Mouse (Mus musculus) embryo, embryonic 11.5 days (tissue): ENCODE data around the gene Iqschfp.

Experiments used
- DNase-seq: peaks from one replicate; pipeline ENCODE4 v3.0.0-alpha.2; 2012; ENCODE audit warnings: low read depth, low spot score

Iqschfp gene

DNA sequence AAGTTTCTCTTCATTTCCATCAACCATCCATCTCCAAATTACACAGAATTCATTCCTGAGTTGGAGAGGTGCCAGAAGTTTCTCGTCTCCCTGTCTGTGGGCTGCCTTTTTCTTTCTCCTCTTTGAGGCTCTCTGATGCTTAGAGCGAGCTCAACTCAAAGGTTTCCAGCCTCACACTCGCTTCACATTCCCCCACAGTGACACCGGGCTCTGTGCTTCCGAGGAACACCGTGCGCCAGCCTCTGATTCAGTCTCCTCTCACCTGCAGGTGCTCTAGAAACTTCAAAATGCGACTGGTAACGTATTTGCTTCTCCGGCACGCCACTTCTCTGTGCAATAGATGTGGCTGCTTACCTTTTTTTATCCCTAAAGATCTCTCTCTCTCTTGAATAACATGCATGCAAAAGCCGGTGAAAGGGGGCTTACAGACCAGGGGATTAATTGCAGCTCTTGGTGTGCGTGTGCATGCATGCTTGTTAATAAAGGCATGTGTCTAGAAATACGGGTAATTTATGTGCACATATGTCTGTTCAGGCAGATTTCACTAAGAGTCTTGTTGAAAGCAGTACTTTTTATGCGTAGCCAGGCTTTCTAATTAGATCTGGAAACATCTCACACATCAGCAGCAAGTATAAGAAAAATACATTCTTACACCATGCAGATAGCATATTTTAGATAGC, at the start of gene Iqschfp, which contains the start of gene Iqcj:
TSS of gene Iqschfp (plus strand) at position 207 of the 680 bp plus-strand sequence.
TSS of gene Iqcj (plus strand) at position 195 of the 680 bp plus-strand sequence.
- DNase-seq, result no peak

DNA sequence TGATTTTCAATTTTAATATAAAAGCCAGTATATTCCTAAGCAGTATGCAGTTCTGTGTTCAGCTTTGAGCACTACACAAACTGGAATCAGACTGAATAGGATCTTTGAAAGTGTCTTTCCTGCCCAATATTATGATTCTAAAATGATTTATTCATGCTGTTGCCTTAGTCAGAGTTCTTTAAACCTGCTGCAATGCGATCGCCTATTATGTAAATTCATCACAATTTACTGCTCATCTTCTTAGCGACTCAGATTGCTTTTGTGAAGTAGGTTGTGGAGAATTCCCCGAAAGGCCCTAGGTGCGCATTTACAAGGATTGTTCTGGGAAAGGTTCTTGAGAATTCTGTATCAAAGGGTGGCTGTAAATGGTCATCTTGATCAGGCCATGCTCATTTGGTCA, 39.6 kb upstream of the Iqschfp start:
- no peak for DNase-seq

DNA sequence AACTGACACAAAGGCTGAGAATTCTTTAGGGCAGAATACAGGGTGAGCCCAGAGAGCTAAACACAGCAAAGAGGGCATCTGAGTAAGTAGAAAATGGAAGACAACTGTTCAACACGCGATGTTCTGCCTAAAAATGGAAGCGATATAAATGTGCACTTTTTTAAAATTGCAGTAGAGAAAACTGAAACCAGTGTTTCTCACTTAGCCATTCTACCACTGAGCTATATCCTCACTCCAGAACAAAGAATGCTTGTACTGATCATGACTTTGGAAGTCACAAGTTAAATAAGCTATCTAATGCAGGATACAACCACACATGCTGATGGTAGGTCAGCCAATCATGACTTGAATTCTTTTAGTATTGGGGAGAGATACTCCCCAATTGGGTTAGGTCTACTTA, 30.5 kb upstream of the Iqschfp start:
- DNase-seq, result no peak

DNA sequence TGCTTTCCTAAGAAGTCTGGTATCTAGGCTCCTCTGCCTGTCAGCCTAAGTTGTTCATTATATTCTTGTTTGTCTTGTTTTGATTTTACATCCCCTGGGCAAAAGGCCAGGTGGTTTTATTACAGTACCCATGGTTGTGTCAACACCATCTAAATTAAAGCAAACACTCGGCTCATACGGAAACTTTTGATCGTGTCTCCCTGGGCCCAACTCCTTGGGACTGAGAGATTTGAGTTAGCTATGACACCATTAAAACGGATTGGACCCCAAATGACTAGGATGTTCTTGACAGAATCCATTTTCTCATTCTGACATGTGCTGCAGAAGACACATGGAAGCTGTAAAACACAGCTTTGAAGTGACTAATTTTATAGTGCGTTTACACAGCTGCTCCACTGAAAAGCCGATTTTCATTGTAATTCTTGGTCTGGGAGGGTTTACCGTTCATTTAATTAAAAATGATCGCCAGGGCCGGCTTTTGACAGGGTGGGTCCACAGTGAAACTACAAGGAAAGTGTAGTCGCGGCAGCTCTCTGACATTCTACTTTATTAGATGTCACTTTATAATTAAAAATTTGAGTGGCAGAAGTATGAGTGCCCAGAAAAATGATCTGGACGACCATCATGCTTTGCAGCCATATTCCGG, 24.5 kb upstream of the Iqschfp start:
- DNase-seq, result peak; percentile 17

DNA sequence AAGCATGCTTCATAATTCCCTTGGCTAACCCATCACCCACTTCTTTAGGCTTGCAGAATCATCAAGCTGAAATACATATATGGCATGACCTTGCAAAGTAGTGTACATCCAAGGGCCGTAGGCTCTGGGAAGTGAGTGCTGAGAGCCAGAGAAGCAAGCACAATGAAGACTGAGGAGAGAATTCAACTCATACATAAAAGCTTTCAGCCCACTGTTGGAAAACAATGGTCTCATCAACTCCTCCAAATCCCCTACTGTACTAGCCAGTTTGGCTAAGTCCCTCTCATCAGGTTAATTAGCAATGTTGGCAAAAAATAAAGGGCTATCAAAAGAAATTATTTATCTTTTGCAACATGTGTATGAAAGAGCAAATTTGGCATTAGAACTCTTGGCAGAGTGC, 22.6 kb upstream of the Iqschfp start:
- no peak for DNase-seq

DNA sequence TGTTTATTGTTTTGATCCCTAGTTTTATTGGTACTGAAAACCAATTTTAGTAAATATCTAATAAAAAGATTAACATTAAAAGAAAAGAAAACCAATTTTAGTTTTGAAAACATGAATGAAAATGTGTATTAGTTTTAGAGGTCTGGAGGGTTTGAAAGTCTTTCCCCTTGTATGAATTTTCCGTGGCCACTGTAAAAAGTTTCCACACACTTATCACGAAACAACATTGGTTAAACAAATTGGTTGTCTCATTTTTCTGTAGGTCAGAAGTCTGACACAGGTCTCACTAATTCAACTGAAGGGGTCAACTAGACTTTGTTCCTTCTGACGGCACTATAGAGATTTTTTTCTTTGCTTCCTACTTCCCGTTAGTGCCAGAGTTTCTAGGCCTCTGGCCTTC, 14.8 kb upstream of the Iqschfp start:
- no peak for DNase-seq

DNA sequence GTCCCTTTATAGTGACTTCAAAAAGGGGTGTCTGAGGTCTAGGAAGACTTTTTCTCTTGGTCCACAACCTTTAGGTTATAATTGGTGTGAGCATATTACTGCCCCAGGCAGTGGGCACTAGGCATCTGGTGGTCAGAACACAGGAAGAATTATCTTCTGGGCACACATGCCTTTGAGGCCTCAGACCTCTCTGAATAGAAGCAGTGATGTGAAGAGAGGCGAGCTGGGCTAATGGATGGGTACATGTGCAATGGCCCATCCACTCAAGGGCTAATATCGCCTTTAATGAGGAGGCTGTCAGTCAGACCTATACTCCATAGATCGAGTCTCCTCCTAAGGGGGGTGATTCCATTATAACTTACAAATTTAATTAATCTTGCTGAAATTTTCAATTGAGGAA, 7.7 kb upstream of the Iqschfp start:
- DNase-seq, result no peak

DNA sequence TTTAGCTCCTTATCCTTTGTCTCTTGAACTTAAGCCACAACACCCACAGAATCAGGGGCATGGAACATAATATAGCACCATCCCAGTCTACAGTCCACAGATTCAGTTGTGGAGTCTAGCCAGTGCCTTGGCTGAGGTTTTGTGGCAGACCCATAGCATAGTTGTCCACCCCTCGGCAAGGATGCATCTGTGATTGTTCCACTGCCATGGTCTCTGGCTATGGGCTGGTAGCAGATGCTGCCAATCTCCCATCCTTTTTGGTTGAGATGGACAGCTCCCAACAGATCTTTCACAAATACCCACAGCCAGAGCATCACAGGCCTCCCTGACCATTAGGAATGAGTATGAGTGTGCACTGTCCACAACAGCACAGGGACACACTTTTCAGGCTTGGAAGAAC, 5.9 kb upstream of the Iqschfp start:
- no peak for DNase-seq

DNA sequence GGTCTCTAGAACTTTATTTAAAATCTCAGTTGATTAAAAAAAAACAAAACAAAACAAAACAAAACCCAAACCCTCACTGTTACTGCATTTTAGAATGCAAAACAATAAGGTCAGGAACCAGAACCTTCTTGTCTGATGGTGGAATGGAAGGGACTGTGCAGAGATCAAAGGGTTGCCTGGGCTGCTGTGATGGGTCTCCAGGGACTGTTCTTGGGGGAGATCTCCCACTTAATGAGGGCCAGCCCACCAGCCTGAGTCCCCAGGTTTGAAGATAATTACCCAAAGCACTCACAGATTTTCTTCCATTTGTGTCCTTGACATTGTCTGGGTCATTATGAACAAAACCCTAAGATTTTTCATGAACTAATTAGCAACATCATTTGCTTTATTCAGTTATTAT, 4.8 kb upstream of the Iqschfp start:
- no peak for DNase-seq

DNA sequence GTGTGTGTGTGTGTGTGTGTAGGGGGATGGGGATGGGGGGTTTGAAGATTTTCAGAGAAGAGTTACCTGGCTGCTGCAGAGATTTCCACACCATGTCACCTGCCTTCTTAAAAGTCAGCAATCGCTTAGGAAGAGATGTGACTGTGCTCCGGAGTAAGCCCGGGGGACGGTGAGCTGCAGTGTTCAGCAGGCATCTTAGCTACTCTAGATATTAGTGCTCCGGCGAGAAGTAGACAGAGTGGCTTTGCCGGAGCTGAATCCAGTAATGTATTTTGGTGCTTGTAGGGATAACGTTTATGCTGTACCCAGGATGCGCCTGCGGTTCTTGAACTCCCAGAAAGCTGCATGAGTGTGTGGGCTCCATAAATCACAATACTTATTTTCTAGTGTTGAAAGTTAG, 736 bp downstream of the Iqschfp start:
- no peak for DNase-seq

DNA sequence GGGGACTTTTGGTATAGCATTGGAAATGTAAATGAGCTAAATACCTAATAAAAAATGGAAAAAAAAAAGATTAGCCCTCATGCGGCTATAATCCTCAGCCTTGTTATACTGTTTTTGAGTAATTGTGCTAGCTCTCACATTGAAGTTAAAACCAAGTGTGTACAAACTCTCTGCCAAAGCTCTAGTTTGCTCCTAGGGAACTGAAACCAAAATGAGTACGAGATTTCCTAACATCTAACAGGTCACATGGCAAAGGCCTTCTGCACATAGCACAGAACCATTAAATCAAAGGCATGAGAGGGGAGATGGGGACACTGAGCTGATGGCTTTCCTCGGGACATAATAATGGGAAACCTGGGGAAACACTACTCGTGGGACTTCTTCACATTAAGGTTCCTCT, 10.5 kb downstream of the Iqschfp start:
- DNase-seq, result no peak

DNA sequence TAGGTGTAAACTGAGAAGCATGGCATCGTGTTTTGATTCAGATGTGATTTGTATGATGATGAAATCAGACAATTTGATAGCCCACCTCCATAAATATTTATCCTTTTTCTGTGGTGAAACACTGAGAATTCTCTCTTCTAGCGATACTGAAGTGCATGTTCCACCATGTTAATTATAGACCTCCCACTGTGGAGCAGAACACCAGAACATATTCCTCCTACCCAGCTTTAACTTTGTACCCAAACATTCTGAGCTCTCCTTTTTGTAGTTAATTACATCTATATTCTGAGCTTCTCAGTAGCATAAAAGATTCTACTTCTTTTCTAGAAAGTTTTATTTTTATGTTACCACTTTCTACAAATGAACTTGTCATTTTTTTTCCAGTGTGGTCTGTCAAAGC, 16.6 kb downstream of the Iqschfp start:
- DNase-seq, result no peak

DNA sequence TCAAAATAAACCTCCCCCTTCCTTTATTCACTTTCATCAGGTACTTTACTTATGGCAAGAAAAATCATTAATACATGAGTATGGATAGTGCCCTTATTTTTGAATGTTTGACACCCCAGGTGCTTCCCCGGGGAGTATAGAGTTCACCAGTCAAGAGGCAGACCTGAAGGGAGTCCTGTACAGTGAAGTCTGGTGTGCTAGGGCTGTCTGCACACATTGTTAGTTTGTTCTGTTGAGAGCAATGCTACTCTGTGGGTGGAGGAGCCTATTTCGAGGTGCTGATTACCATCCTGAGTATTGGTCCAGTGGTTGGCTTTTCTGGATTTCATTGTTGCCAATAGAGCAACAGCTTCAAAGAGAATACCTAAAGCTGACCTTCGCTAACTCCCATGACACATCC, 26.1 kb downstream of the Iqschfp start:
- no peak for DNase-seq

DNA sequence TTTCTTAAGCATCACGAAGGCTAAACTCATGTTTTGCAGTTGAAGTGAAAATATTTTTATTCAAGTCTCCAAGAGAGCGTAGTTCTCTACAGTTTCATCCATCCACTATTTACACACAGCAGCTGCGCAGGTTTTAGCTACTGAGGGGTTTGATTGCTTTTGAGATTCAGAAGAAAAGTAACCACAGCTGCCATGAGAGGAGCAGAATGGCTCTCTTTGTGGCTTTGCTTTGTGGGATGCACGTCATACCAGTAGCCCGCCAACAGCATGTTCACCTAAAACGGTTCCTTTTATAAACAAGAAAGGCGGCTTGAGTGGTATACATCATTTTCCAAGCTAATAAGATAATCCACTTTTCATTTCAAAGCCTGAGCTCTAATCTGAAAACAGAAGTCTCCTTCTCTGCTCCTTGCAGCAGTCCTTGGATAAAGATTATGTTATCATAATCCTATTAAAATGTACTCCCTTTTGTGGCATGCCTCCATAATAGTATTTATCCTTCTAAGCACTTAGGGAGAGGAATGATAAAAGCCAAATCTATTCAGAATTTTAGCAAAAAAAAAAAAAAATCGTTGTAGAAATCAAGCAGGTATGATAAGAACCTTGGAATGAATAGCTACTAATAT, 26.7 kb downstream of the Iqschfp start:
- DNase-seq, result no peak

DNA sequence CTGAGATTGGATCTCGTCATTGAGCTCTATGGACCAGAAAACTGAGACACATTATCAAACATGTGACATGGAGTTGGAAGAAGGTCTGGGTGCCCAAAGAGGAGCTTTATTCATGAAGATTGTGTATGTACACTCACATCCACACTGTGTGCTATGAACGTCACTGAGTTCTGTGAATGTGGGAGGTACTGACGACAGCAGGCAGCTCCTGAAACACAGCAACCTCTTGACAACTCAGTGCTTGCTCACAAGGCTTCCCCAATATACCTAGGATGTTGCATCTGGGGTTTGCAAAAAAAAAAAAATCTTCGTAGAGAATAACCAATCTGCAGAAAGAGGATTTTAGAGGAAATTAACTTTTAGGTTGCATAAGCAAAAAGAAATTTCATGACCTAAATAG, 31.1 kb downstream of the Iqschfp start:
- DNase-seq, result no peak

DNA sequence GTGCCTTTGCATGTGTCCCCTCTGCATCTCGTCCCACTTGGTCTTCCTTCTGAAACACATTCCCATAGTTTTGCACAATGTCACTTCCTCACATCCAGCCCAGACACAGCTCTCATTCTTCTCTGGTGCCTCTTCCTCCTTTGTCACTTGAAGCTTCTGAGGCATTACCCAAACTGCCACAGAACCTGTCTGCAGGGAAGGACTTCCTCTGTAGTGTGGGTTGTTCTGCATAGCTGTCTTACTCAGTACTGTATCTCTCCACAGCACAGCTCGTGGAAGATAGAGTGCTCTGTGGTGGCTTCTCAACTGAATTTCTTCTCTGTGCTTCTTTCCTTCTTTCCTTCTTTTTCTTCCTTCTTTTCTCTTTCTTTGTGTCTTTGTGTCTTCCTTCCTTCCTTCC, 33.4 kb downstream of the Iqschfp start:
- no peak for DNase-seq

DNA sequence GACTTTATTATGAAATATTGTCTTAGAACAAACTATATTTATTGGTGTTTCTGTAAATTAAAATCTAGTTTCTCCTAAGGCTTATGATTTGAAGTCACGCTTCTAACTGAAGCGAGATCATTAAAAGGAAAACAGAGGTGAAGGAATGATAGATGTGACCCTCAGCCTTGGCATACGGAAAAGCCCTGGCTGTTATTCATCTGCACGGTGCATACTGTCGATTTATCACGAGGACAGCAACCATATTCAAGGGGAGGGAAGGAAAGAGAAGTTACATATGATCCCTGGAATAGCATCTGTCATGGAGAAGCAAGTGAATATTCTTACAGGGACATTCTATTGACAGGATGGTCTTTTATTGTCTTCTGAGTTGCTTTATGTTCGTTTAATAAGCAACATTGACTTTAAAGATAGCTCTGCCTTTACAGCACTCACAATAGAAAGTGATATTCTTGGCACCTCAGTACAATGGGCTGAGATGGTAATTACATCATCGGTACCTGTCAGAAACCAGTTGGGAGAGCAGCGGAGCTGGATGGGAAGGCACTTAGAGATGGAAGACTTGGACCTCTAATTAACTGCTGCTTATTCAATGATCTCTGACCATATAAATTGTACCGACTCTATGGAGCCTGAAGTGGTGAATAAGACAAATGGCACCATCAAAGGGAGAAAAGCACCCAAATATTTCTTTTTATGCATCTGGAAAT, 38.5 kb downstream of the Iqschfp start:
- DNase-seq, result no peak

DNA sequence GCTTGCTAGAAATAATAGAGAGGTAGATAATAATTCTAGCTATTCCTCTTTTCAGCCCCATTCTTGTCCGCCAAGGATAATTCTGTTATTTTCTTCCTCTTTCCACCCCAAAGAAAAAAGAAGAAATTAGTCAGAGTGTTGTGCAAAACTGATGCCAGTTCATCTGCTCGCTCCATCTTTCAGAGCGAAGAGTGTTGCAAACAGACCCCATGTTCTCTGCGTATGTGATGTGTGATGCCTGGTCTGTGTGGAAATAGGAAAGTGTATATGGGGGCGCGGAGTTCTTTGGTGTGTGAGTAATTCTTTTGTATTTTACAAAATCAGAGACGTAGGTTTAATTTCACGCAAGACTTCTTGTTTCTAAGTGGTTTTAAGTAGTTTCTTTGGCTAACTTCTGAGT, 39.1 kb downstream of the Iqschfp start:
- no peak for DNase-seq

DNA sequence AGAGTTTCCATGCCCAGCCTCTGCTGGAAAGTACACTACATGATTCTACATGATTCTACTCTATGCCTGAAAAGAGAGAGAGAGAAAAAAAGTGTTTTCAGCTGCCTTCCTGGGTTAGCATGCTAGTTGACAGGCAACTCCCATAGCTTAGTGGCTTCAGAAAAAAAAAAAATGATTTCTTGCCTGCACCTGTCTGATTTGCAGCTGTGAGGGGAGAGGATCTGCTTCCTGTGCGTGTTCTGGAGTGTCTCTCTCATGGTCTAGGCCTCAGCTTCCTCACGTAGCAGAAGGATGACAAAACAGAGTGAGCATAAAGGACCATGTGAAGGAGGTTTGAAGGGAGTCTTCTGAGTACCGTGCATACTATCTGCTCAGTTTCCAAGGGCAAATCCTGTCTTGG, 39.9 kb downstream of the Iqschfp start:
- DNase-seq, result no peak

DNA sequence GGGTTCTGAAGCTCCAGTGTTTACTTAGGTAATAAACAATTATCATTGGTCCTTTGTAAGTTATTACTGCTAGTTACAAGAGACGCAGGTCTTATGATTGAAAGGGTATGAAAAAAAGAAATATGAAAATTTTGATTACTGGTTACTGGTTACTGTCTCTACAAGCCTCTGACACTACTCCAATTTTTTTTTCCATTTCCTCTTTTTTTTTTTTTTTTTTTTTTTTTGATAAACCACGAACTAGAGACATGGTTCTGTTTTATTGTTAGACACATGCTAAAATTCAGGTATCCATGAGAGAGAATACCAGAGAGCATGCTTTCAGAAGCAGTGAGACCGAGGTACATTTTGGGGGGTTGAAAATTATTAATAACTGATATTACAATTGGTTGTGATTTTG, 43.8 kb downstream of the Iqschfp start:
- DNase-seq, result no peak

DNA sequence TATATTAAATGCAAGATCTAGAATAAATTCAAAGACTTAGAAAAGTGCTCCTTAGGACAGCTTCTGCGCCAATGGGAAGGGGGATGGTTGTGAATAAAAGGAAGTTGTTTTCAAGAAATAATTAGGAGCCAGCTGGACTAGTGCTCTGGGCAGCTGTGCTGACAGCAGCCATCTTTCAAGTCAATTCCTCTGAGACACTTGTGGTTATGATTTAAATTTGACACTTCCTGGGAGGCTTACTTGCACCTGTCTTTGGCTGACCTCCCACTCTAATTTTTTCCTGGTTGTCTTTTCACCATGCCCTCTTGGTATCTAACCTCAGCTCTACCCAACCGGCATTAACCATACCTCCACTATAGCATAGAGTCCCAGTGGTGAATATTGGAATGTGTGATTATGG, 55.0 kb downstream of the Iqschfp start:
- DNase-seq, result no peak

DNA sequence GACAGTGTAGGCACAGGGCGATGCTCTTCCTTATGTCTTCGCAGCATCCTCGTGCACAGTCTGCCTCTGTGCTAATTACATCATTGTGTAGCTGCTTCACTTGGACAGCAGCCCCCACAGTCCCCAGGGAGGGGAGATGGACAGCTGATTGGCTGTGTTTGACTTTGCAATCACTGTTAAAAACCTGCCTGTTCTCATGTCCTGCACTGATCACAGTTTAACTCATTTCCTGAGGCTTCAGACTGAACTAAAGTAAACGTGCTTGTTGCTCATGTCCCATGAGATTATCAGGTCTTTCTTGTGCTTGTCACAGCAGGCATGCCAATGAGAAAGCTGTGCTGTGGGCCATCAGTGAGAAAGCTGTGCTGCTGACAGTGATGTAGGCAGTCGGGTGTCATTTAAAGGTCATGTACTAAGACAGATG, 60.5 kb downstream of the Iqschfp start:
- no peak for DNase-seq
